Mouse (Mus musculus): ENCODE results near the gene Necap1. TPM values are rescaled to one million over a fixed set of nuclear protein-coding genes. Genes with fewer than 3 reads are reported as not detected.

The Necap1 gene
- polyA plus RNA-seq, 1 experiment from 2014 or later = 39.8 TPM

DNA sequence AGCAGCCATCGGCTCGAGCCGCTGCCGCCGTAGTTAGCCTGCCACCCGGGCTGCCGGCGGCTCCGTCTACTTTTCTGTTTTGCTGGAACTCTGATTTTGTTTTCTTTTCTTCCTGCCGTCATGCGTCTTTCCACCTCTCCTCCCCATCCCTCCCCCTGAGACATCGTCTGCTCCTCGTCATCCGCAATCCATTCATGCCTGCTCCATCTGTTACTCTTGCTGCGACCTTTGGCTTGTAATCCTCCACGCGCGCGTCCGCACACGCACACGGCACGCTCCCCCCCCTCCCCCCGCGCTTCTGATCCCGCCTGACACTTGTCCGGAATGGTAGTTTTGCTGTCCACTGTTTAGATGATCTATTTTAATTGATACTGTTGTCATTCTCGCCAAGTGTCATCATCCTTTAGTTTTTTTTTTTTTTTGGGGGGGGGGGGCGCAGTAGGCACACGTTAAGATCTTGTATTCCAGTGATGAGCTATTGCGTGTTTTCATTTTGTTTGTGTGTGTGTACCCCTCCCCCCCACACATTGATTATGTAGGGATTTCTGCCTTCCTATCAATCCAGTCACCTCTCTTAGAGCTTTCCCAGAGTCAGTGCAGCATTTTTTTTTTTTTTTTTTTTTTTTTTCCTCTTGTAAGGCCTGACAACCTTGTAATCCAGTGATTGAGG lies 581 bp downstream of the Necap1 start:
- Histone ChIP-seq H3K9ac (ENCODE audit: low read depth, low read length) (peak overlapping the region; percentile 85), H3K9me3 (ENCODE audit: control insufficient read depth, low read length) (no peaks in the 10 kb centered on the region), H3K4me3 (ENCODE audit: low read depth, low read length) (peak overlapping the region; percentile 85), H3K27me3 (replicated peaks; ENCODE audit: control insufficient read depth, insufficient read depth, low read length) (no peaks in the 10 kb centered on the region), H3K4me1 (replicated peaks; ENCODE audit: control insufficient read depth, insufficient read depth, low read length) (peaks cover 9% of the 10 kb centered on the region), H3K4me2 (peak overlapping the region; percentile 74), H3K27ac (ENCODE audit: low read depth, low read length) (peak overlapping the region; percentile 62), H3K36me3 (ENCODE audit: control insufficient read depth, insufficient read depth, low read length) (peaks cover 9% of the 10 kb centered on the region; the same call in 1 of the 2 replicates)
- ATAC-seq (replicated peaks; ENCODE audit: low FRiP score) = peak; percentile 54
- no peak for DNase-seq (ENCODE audit: low spot score)
- under 1% methylated on average over 31 of the region's 31 CpGs for WGBS

- no peak overlapping the region for H3K4me2 ChIP-seq
- H3K27me3 ChIP-seq (replicated peaks; ENCODE audit: control insufficient read depth, insufficient read depth, low read length) = no peaks in the 10 kb centered on the region
- no peak for DNase-seq (ENCODE audit: low spot score)
- H3K9me3 ChIP-seq (ENCODE audit: control insufficient read depth, low read length) = no peaks in the 10 kb centered on the region
- no peak overlapping the region for H3K4me3 ChIP-seq (ENCODE audit: low read depth, low read length)
- H3K4me1 ChIP-seq (replicated peaks; ENCODE audit: control insufficient read depth, insufficient read depth, low read length) = peaks cover 9% of the 10 kb centered on the region
- no peak for ATAC-seq (replicated peaks; ENCODE audit: low FRiP score)
- 85% methylated on average over 7 of the region's 7 CpGs for WGBS
- peaks cover 30% of the 10 kb centered on the region for H3K36me3 ChIP-seq (ENCODE audit: control insufficient read depth, insufficient read depth, low read length)
- no peak overlapping the region for H3K27ac ChIP-seq (ENCODE audit: low read depth, low read length)
- H3K9ac ChIP-seq (ENCODE audit: low read depth, low read length) = no peak overlapping the region
These were observed 5.0 kb downstream of the Necap1 start for GRCm38 (mm10) chr6:122879141-122879735.

DNA sequence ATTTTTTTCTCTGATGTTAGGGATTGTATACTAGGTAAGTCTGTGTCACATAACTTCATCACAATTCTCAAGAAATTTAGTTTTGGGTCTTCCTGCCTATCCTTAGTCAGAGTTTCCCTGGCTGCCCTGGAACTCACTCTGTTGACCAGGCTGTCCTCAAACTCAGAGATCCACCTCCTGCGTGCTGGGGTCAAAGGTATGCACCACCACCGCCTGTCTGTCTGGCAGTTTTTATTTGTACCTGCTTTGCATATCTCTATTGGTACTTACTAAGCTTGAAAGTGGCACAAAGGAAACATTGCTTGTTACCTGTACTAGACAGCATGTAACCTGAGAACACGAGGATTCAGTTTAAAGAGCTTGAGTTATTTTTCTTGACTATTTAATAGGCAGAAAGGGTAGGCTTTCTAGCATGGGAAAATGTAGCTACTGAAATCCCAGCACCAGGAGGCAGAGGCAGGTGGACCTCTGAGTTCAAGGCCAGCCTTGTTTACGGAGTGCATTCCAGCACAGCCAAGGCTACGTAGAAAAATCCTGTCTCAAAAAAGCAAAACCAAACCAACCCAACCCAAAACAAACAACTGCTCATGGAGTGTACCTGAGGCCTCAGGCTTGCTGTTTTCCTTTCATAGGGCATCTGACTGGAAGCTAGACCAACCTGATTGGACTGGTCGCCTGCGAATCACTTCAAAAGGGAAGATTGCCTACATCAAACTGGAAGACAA lies 5.7 kb downstream of the Necap1 start:
- H3K27ac ChIP-seq (ENCODE audit: low read depth, low read length) = no peak overlapping the region
- H3K4me2 ChIP-seq = no peak overlapping the region
- peaks cover 9% of the 10 kb centered on the region for H3K4me1 ChIP-seq (replicated peaks; ENCODE audit: control insufficient read depth, insufficient read depth, low read length)
- H3K9ac ChIP-seq (ENCODE audit: low read depth, low read length) = no peak overlapping the region
- no peaks in the 10 kb centered on the region for H3K9me3 ChIP-seq (ENCODE audit: control insufficient read depth, low read length)
- ATAC-seq (replicated peaks; ENCODE audit: low FRiP score) (no peak), DNase-seq (ENCODE audit: low spot score) (no peak)
- WGBS = 83% methylated on average over 7 of the region's 7 CpGs
- no peaks in the 10 kb centered on the region for H3K27me3 ChIP-seq (replicated peaks; ENCODE audit: control insufficient read depth, insufficient read depth, low read length)
- no peak overlapping the region for H3K4me3 ChIP-seq (ENCODE audit: low read depth, low read length)
- peaks cover 33% of the 10 kb centered on the region for H3K36me3 ChIP-seq (ENCODE audit: control insufficient read depth, insufficient read depth, low read length)

DNA sequence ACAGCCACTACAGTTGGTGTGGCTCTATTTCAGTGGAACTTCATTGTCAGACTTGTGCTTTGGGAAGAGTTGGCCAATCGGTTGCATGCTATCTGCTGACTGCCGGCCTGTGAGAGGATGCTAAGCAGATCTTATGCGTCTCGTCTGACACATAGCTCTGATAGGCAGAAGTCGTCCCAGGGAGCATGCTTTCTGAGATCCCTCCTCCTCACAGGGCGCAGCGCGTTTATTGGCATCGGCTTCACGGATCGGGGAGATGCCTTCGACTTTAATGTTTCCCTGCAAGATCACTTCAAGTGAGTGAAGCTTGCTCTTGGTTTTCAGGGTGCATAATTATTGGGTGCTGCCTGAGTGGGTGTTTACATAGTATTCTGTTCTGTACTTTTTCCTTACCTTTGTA lies 7.0 kb downstream of the Necap1 start:
- ATAC-seq (replicated peaks; ENCODE audit: low FRiP score) (no peak), DNase-seq (ENCODE audit: low spot score) (no peak)
- H3K4me2 ChIP-seq = no peak overlapping the region
- WGBS = 93% methylated on average over 12 of the region's 12 CpGs
- H3K36me3 ChIP-seq (ENCODE audit: control insufficient read depth, insufficient read depth, low read length) = peaks cover 35% of the 10 kb centered on the region
- no peaks in the 10 kb centered on the region for H3K9me3 ChIP-seq (ENCODE audit: control insufficient read depth, low read length)
- H3K27me3 ChIP-seq (replicated peaks; ENCODE audit: control insufficient read depth, insufficient read depth, low read length) = no peaks in the 10 kb centered on the region
- H3K27ac ChIP-seq (ENCODE audit: low read depth, low read length) = no peak overlapping the region
- H3K4me3 ChIP-seq (ENCODE audit: low read depth, low read length) = no peak overlapping the region
- H3K9ac ChIP-seq (ENCODE audit: low read depth, low read length) = no peak overlapping the region
- peaks cover 4% of the 10 kb centered on the region; the same call in 1 of the 2 replicates for H3K4me1 ChIP-seq (replicated peaks; ENCODE audit: control insufficient read depth, insufficient read depth, low read length)

DNA sequence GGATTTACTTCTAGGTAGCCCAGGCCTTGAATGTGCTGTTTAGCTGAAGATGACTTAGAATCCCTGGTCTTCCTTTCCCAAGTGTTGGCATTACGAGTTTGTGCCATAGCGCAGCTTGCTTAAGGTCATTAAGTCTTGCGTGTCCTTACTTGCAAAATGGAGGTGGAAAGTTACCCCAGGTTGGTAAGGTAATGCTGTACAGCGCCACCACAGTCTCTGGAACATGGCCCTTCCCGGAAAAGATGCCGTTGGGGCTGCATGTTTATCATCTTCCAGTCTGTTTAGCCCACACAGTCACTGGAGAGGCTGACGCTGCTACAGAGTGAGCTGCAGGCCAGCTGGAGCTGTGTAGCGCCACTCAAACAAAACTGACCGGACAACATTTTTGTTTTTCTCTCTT lies 9.3 kb downstream of the Necap1 start:
- Histone ChIP-seq H3K4me3 (ENCODE audit: low read depth, low read length) (no peak overlapping the region), H3K4me2 (no peak overlapping the region), H3K27me3 (replicated peaks; ENCODE audit: control insufficient read depth, insufficient read depth, low read length) (no peaks in the 10 kb centered on the region), H3K27ac (ENCODE audit: low read depth, low read length) (no peak overlapping the region), H3K9me3 (ENCODE audit: control insufficient read depth, low read length) (no peaks in the 10 kb centered on the region), H3K9ac (ENCODE audit: low read depth, low read length) (no peak overlapping the region), H3K36me3 (ENCODE audit: control insufficient read depth, insufficient read depth, low read length) (peaks cover 46% of the 10 kb centered on the region), H3K4me1 (replicated peaks; ENCODE audit: control insufficient read depth, insufficient read depth, low read length) (no peaks in the 10 kb centered on the region)
- ATAC-seq (replicated peaks; ENCODE audit: low FRiP score) (no peak), DNase-seq (ENCODE audit: low spot score) (peak; percentile 18)
- WGBS = 94% methylated on average over 9 of the region's 9 CpGs

DNA sequence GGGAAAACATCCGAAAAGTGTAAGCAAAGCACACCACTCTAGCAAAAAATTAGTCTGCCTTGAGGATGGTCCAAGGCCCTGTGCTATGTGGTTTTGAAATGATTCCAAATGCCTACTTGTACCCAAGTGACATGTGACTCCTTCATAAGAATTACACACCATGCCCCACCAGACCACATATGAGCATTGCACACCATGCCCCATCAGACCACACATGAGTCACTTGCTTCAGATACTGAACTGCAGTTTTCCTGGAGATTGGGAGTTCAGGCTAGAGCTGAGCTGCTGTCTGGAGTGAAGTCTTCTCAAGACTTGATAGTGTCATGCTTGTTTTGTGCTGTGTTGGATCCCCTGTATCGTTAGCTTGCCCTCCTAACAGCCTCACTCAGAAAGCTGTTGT lies 15.3 kb downstream of the Necap1 start:
- no peaks in the 10 kb centered on the region for H3K4me1 ChIP-seq (replicated peaks; ENCODE audit: control insufficient read depth, insufficient read depth, low read length)
- ATAC-seq (replicated peaks; ENCODE audit: low FRiP score) = no peak
- H3K9me3 ChIP-seq (ENCODE audit: control insufficient read depth, low read length) = no peaks in the 10 kb centered on the region
- peaks cover 28% of the 10 kb centered on the region for H3K36me3 ChIP-seq (ENCODE audit: control insufficient read depth, insufficient read depth, low read length)
- no peak overlapping the region for H3K27ac ChIP-seq (ENCODE audit: low read depth, low read length)
- no peak overlapping the region for H3K4me2 ChIP-seq
- no peak overlapping the region for H3K9ac ChIP-seq (ENCODE audit: low read depth, low read length)
- H3K27me3 ChIP-seq (replicated peaks; ENCODE audit: control insufficient read depth, insufficient read depth, low read length) = no peaks in the 10 kb centered on the region
- 88% methylated on average over 2 of the region's 2 CpGs for WGBS
- H3K4me3 ChIP-seq (ENCODE audit: low read depth, low read length) = no peak overlapping the region
- no peak for DNase-seq (ENCODE audit: low spot score)

DNA sequence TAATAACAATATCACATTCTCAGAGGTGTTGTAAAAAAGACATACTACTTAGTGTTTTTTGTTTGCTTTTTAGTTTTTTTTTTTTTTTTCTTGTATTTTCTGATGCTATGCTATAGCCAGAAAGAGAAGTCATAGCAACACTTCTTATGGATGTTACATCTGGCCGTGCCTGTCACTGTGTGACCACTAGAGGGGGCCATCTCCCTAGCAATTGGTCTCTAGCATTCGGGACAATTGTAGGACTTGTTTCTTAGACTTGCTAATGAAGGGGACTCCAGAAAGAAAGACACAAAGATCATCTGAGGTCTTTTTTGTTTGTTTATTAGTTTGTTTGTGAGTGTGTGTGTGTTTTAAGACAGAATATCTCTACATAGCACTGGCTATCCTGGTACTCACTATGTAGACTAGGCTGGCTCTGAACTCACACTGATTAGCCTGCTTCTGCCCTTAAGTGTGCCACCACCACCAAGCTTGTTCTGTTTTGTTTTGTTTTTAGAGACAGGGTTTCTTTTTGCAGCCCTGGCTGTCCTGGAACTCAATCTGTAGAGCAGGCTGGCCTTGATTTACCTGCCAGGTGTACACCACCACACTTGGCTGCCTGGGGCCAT lies 18.3 kb downstream of the Necap1 start:
- Histone ChIP-seq H3K9ac (ENCODE audit: low read depth, low read length) (no peak overlapping the region), H3K9me3 (ENCODE audit: control insufficient read depth, low read length) (no peaks in the 10 kb centered on the region), H3K4me2 (no peak overlapping the region), H3K27me3 (replicated peaks; ENCODE audit: control insufficient read depth, insufficient read depth, low read length) (no peaks in the 10 kb centered on the region), H3K27ac (ENCODE audit: low read depth, low read length) (no peak overlapping the region), H3K36me3 (ENCODE audit: control insufficient read depth, insufficient read depth, low read length) (peaks cover 16% of the 10 kb centered on the region), H3K4me3 (ENCODE audit: low read depth, low read length) (no peak overlapping the region), H3K4me1 (replicated peaks; ENCODE audit: control insufficient read depth, insufficient read depth, low read length) (no peaks in the 10 kb centered on the region)
- ATAC-seq (replicated peaks; ENCODE audit: low FRiP score) (peak; percentile 58), DNase-seq (ENCODE audit: low spot score) (no peak)
- WGBS = 21% methylated on average over 2 of the region's 2 CpGs

GRCm38 (mm10) chr6:122919922-122920321 lies 45.6 kb downstream of the Necap1 start:
- H3K9me3 ChIP-seq (ENCODE audit: control insufficient read depth, low read length) = no peaks in the 10 kb centered on the region
- DNase-seq (ENCODE audit: low spot score) (no peak), ATAC-seq (replicated peaks; ENCODE audit: low FRiP score) (no peak; the same call in 1 of the 2 replicates)
- 52% methylated on average over 4 of the region's 4 CpGs for WGBS
- no peaks in the 10 kb centered on the region for H3K4me1 ChIP-seq (replicated peaks; ENCODE audit: control insufficient read depth, insufficient read depth, low read length)
- no peaks in the 10 kb centered on the region for H3K36me3 ChIP-seq (ENCODE audit: control insufficient read depth, insufficient read depth, low read length)
- no peaks in the 10 kb centered on the region for H3K27me3 ChIP-seq (replicated peaks; ENCODE audit: control insufficient read depth, insufficient read depth, low read length)
- no peak overlapping the region for H3K9ac ChIP-seq (ENCODE audit: low read depth, low read length)
- no peak overlapping the region for H3K4me2 ChIP-seq
- no peak overlapping the region for H3K4me3 ChIP-seq (ENCODE audit: low read depth, low read length)
- no peak overlapping the region for H3K27ac ChIP-seq (ENCODE audit: low read depth, low read length)
